Mouse (Mus musculus): ENCODE data around the gene Ppard. TPM values are rescaled to one million over a fixed set of nuclear protein-coding genes. Genes with fewer than 3 reads are reported as not detected.
"Not testable (repeated sequence)": the region's sequence is repeated elsewhere in the genome, so short reads cannot be mapped to it uniquely, and the experiment has no call there.

Ppard gene
- polyA plus RNA-seq, 1 experiment from 2014 or later, result 1.1 TPM

- WGBS, result 28% methylated on average over 23 of the region's 23 CpGs
- no peaks in the 10 kb centered on the region for H3K36me3 ChIP-seq (ENCODE audit: control insufficient read depth, insufficient read depth, low read length)
- no peaks in the 10 kb centered on the region for H3K27me3 ChIP-seq (replicated peaks; ENCODE audit: control insufficient read depth, insufficient read depth, low read length)
- H3K27ac ChIP-seq (ENCODE audit: low read depth, low read length), result no peak overlapping the region
- no peaks in the 10 kb centered on the region for H3K9me3 ChIP-seq (ENCODE audit: control insufficient read depth, low read length)
- H3K4me3 ChIP-seq (ENCODE audit: low read length), result no peak overlapping the region
- ATAC-seq, result no peak
- H3K9ac ChIP-seq (ENCODE audit: low read depth, low read length), result no peak overlapping the region
- H3K4me1 ChIP-seq (ENCODE audit: control insufficient read depth, insufficient read depth, low read depth, low read length), result no peaks in the 10 kb centered on the region; the same call in 1 of the 2 replicates
- H3K4me2 ChIP-seq (ENCODE audit: low read length), result peak overlapping the region; percentile 13
These were observed 14.5 kb upstream of the Ppard start for GRCm38 (mm10) chr17:28217721-28218649.

- H3K4me2 ChIP-seq (ENCODE audit: low read length); H3K9me3 ChIP-seq (ENCODE audit: control insufficient read depth, low read length); H3K36me3 ChIP-seq (ENCODE audit: control insufficient read depth, insufficient read depth, low read length); H3K27ac ChIP-seq (ENCODE audit: low read depth, low read length); H3K4me3 ChIP-seq (ENCODE audit: low read length); H3K27me3 ChIP-seq (replicated peaks; ENCODE audit: control insufficient read depth, insufficient read depth, low read length); ATAC-seq; H3K9ac ChIP-seq (ENCODE audit: low read depth, low read length); H3K4me1 ChIP-seq (ENCODE audit: control insufficient read depth, insufficient read depth, low read depth, low read length): not testable (repeated sequence)
- WGBS, result 91% methylated on average over 10 of the region's 10 CpGs
These were observed 10.0 kb upstream of the Ppard start for GRCm38 (mm10) chr17:28222463-28222862.

- no peaks in the 10 kb centered on the region for H3K27me3 ChIP-seq (replicated peaks; ENCODE audit: control insufficient read depth, insufficient read depth, low read length)
- H3K4me1 ChIP-seq (ENCODE audit: control insufficient read depth, insufficient read depth, low read depth, low read length), result peaks cover 7% of the 10 kb centered on the region
- peak overlapping the region; percentile 94 for H3K4me2 ChIP-seq (ENCODE audit: low read length)
- peak overlapping the region; percentile 85 for H3K27ac ChIP-seq (ENCODE audit: low read depth, low read length)
- no peaks in the 10 kb centered on the region for H3K9me3 ChIP-seq (ENCODE audit: control insufficient read depth, low read length)
- peak; percentile 86 for ATAC-seq
- peak overlapping the region; percentile 85 for H3K9ac ChIP-seq (ENCODE audit: low read depth, low read length)
- peak overlapping the region; percentile 57 for H3K4me3 ChIP-seq (ENCODE audit: low read length)
- WGBS, result 1% methylated on average over 46 of the region's 46 CpGs
- no peaks in the 10 kb centered on the region for H3K36me3 ChIP-seq (ENCODE audit: control insufficient read depth, insufficient read depth, low read length)
These were observed 8.7 kb upstream of the Ppard start for GRCm38 (mm10) chr17:28223561-28224391.

DNA sequence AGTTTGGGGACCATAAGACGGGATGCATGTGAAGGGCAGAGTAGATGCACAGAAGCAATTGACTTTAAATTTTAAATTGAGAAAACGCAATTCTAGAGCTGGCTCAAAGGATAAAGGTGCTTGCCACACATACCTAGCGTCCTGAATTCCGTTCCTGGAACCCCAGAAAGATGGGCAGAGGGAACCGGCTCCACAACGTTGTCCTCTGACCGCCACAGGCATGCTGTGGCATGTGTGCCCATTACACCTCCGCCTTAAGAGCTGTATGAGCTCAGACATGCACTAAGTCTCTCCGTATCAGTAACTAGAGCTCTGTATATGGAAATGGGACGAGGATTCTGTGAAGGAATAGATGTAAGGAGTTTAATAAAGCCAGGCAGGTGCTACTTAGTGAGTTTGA lies 7.9 kb upstream of the Ppard start:
- H3K4me3 ChIP-seq (ENCODE audit: low read length), result no peak overlapping the region
- WGBS, result 88% methylated on average over 10 of the region's 10 CpGs
- H3K9ac ChIP-seq (ENCODE audit: low read depth, low read length), result no peak overlapping the region
- no peaks in the 10 kb centered on the region for H3K36me3 ChIP-seq (ENCODE audit: control insufficient read depth, insufficient read depth, low read length)
- H3K4me1 ChIP-seq (ENCODE audit: control insufficient read depth, insufficient read depth, low read depth, low read length), result peaks cover 7% of the 10 kb centered on the region
- H3K4me2 ChIP-seq (ENCODE audit: low read length), result no peak overlapping the region; the same call in 1 of the 2 replicates
- H3K27ac ChIP-seq (ENCODE audit: low read depth, low read length), result no peak overlapping the region
- no peaks in the 10 kb centered on the region for H3K27me3 ChIP-seq (replicated peaks; ENCODE audit: control insufficient read depth, insufficient read depth, low read length)
- no peak for ATAC-seq
- H3K9me3 ChIP-seq (ENCODE audit: control insufficient read depth, low read length), result no peaks in the 10 kb centered on the region

GRCm38 (mm10) chr17:28226014-28226413 lies 6.5 kb upstream of the Ppard start:
- Histone ChIP-seq H3K4me3 (ENCODE audit: low read length) (peak overlapping the region; percentile 37), H3K9ac (ENCODE audit: low read depth, low read length) (peak overlapping the region; percentile 60), H3K27me3 (replicated peaks; ENCODE audit: control insufficient read depth, insufficient read depth, low read length) (no peaks in the 10 kb centered on the region), H3K27ac (ENCODE audit: low read depth, low read length) (peak overlapping the region; percentile 42; the same call in 1 of the 2 replicates), H3K4me1 (ENCODE audit: control insufficient read depth, insufficient read depth, low read depth, low read length) (peaks cover 7% of the 10 kb centered on the region), H3K36me3 (ENCODE audit: control insufficient read depth, insufficient read depth, low read length) (no peaks in the 10 kb centered on the region), H3K4me2 (ENCODE audit: low read length) (peak overlapping the region; percentile 69), H3K9me3 (ENCODE audit: control insufficient read depth, low read length) (no peaks in the 10 kb centered on the region)
- ATAC-seq, result peak; percentile 68
- WGBS, result 3% methylated on average over 21 of the region's 21 CpGs

- no peaks in the 10 kb centered on the region for H3K36me3 ChIP-seq (ENCODE audit: control insufficient read depth, insufficient read depth, low read length)
These were observed 2.0 kb upstream of the Ppard start for GRCm38 (mm10) chr17:28230486-28230885.

DNA sequence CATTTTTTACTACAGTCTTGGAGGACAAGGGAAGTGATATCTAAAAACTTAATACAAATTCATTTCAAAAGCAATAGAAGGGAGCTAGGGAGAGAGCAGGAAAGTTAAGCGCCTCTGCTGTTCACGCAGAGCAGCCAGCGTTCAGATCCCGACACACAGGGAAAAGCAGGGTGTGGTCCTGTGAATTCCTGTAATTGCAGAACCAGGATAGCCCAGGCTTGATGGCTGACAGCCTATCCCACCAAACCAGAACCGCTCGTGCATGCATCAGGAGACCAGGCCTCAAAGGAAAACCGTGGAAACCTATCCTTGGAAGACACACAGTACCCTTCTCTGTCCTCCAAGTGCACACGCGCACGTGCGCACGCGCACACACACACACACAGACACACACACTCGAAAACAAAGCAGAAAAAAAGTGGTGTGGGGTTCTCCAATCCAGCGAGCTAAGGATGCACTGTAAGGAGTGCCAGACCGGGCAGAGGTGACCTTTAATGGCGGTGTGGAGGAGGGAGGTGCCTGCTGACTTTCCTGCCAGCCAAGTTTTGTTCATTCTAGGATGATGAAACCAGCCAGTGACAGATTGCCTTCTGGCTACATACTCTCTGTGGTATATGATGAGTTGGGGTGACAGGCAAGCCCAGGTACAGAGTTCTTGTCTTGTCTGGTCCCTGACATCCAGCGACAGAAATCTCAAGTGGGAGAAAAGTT lies 1.3 kb upstream of the Ppard start:
- H3K4me2 ChIP-seq (ENCODE audit: low read length), result no peak overlapping the region
- 85% methylated on average over 18 of the region's 18 CpGs for WGBS
- no peak overlapping the region for H3K9ac ChIP-seq (ENCODE audit: low read depth, low read length)
- no peak for ATAC-seq
- H3K36me3 ChIP-seq (ENCODE audit: control insufficient read depth, insufficient read depth, low read length), result no peaks in the 10 kb centered on the region
- H3K27me3 ChIP-seq (replicated peaks; ENCODE audit: control insufficient read depth, insufficient read depth, low read length), result no peaks in the 10 kb centered on the region
- H3K9me3 ChIP-seq (ENCODE audit: control insufficient read depth, low read length), result no peaks in the 10 kb centered on the region
- H3K4me1 ChIP-seq (ENCODE audit: control insufficient read depth, insufficient read depth, low read depth, low read length), result peaks cover 12% of the 10 kb centered on the region; the same call in 1 of the 2 replicates
- H3K4me3 ChIP-seq (ENCODE audit: low read length), result no peak overlapping the region
- H3K27ac ChIP-seq (ENCODE audit: low read depth, low read length), result no peak overlapping the region

More at GRCm38 (mm10) chr17:28230486-28230885, 2.0 kb upstream of the Ppard start:
- no peak overlapping the region for H3K4me2 ChIP-seq (ENCODE audit: low read length)
- H3K9ac ChIP-seq (ENCODE audit: low read depth, low read length), result no peak overlapping the region
- H3K27me3 ChIP-seq (replicated peaks; ENCODE audit: control insufficient read depth, insufficient read depth, low read length), result no peaks in the 10 kb centered on the region
- no peaks in the 10 kb centered on the region for H3K9me3 ChIP-seq (ENCODE audit: control insufficient read depth, low read length)
- H3K4me1 ChIP-seq (ENCODE audit: control insufficient read depth, insufficient read depth, low read depth, low read length), result peaks cover 16% of the 10 kb centered on the region
- no peak overlapping the region for H3K4me3 ChIP-seq (ENCODE audit: low read length)
- WGBS, result 88% methylated on average over 6 of the region's 6 CpGs
- ATAC-seq, result no peak
- no peak overlapping the region for H3K27ac ChIP-seq (ENCODE audit: low read depth, low read length)

- Histone ChIP-seq H3K9ac (ENCODE audit: low read depth, low read length) (peak overlapping the region; percentile 74), H3K4me2 (ENCODE audit: low read length) (peak overlapping the region; percentile 96), H3K36me3 (ENCODE audit: control insufficient read depth, insufficient read depth, low read length) (no peaks in the 10 kb centered on the region), H3K4me1 (ENCODE audit: control insufficient read depth, insufficient read depth, low read depth, low read length) (peaks cover 14% of the 10 kb centered on the region), H3K4me3 (ENCODE audit: low read length) (peak overlapping the region; percentile 61), H3K27ac (ENCODE audit: low read depth, low read length) (peak overlapping the region; percentile 79), H3K9me3 (ENCODE audit: control insufficient read depth, low read length) (no peaks in the 10 kb centered on the region), H3K27me3 (replicated peaks; ENCODE audit: control insufficient read depth, insufficient read depth, low read length) (no peaks in the 10 kb centered on the region)
- no peak for ATAC-seq
- 7% methylated on average over 17 of the region's 17 CpGs for WGBS
These were observed 711 bp downstream of the Ppard start for GRCm38 (mm10) chr17:28233091-28233731.

Data from hindbrain, embryonic 16.5 days (tissue).